Mouse (Mus musculus): ENCODE measurements around the gene Slc26a10.
"Not testable (repeated sequence)": the region's sequence is repeated elsewhere in the genome, so short reads cannot be mapped to it uniquely, and the experiment has no call there.

- not testable (repeated sequence) for TF ChIP-seq EP300 (IDR thresholded peaks at IDR 0.05; ENCODE audit: insufficient read depth, low read depth, low read length); CTCF (IDR thresholded peaks at IDR 0.05); POLR2A (IDR thresholded peaks at IDR 0.05; ENCODE audit: insufficient read depth, low read depth, low read length)
These were observed 17.6 kb downstream of the Slc26a10 start for GRCm38 (mm10) chr10:127162771-127163261.
